Mouse (Mus musculus): ENCODE data around the gene Zfp385c.

DNA sequence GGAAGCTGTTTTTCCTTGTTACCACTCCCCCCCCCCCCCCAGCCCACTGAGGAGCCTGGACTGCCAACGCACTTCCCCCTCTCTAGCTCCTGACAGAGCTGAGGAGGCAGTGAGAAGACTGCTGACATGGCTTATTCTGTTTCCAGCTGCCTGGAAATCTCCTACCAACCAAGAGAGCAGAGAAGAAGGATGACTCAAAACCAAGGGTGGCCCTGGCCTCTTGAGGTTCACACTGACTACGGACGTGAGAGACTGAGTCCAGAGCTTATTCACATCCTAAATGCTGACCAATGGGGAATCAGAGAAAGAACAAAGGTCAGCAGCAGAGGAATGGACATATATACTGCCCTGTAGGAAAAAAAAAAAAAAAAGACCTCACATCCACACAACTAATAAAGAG is 27.1 kb upstream of the Zfp385c start:
- TF ChIP-seq POLR2A (IDR thresholded peaks at IDR 0.05; ENCODE audit: control insufficient read depth in 1 of 2, insufficient read depth in 1 of 2, low read depth in 1 of 2, low read length in 2 of 2, poor library complexity in 1 of 2): no peak
- TF ChIP-seq EP300 (IDR thresholded peaks at IDR 0.05; ENCODE audit: low read depth in 1 of 2, low read length in 2 of 2): no peak
- no peak for TF ChIP-seq MAX (IDR thresholded peaks at IDR 0.05; ENCODE audit: low read length)
- no peak for TF ChIP-seq SMC3 (IDR thresholded peaks at IDR 0.05; ENCODE audit: low read depth, low read length)
- TF ChIP-seq GABPA (IDR thresholded peaks at IDR 0.05; ENCODE audit: low read depth, low read length): no peak
- TF ChIP-seq CTCF (IDR thresholded peaks at IDR 0.05 in 2 of 3, conservative IDR thresholded peaks at IDR 0.05 in 1 of 3; ENCODE audit: control insufficient read depth in 1 of 3, insufficient read depth in 1 of 3, low read depth in 2 of 3, low read length in 3 of 3, poor library complexity in 1 of 3, severe bottlenecking in 1 of 3): no peak
- TF ChIP-seq ZNF384 (IDR thresholded peaks at IDR 0.05; ENCODE audit: low read depth, low read length): no peak
- TF ChIP-seq E2F4 (IDR thresholded peaks at IDR 0.05; ENCODE audit: borderline replicate concordance, low read depth, low read length): no peak
- TF ChIP-seq NELFE (IDR thresholded peaks at IDR 0.05; ENCODE audit: low read depth, low read length): no peak
- TF ChIP-seq USF1 (IDR thresholded peaks at IDR 0.05; ENCODE audit: low read depth, low read length): no peak
- TF ChIP-seq TBP (IDR thresholded peaks at IDR 0.05; ENCODE audit: low read depth, low read length): no peak
- TF ChIP-seq CHD2 (IDR thresholded peaks at IDR 0.05; ENCODE audit: low read length): no peak
- no peak for TF ChIP-seq ELF1 (IDR thresholded peaks at IDR 0.05; ENCODE audit: low read depth, low read length)

All from MEL (cell line).